Mouse (Mus musculus): ENCODE measurements at regions not wholly inside any gene's neighbourhood (a gene's known extent, or its start where the extent isn't known, plus 50 kb on each side); places are given as distances from the start of the nearest gene placed in this dataset.

DNA sequence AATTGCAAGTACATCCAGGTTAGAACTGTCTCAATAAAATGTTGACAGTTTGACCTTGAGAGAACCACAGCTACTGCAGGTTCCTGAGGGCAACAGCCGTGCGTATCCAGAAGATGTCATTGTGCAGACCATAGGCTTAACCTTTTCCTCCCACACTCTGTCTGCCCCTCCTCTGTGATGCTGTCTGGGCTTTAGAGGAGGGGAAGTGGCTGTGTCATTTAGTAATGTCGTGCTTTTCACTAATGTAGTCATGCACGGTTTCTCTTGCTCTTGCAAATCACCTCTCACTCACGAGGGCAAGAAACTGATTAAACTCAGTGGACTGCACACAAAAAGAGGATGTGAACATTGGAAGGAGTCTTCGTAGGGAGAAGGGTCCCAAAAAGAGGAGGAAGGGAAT lies 443.8 kb upstream of the Tom1l1 start:
- no peaks in the 10 kb centered on the region for H3K36me3 ChIP-seq
- H3K4me1 ChIP-seq (replicated peaks): peaks cover 27% of the 10 kb centered on the region
- H3K4me3 ChIP-seq: no peak overlapping the region
- H3K27me3 ChIP-seq (ENCODE audit: insufficient read depth, poor library complexity, severe bottlenecking): no peaks in the 10 kb centered on the region
- peak; percentile 10 for DNase-seq (ENCODE audit: low spot score)
- 19% methylated on average over 6 of the region's 6 CpGs for WGBS
- H3K27ac ChIP-seq: no peak overlapping the region
- H3K9me3 ChIP-seq: no peaks in the 10 kb centered on the region

DNA sequence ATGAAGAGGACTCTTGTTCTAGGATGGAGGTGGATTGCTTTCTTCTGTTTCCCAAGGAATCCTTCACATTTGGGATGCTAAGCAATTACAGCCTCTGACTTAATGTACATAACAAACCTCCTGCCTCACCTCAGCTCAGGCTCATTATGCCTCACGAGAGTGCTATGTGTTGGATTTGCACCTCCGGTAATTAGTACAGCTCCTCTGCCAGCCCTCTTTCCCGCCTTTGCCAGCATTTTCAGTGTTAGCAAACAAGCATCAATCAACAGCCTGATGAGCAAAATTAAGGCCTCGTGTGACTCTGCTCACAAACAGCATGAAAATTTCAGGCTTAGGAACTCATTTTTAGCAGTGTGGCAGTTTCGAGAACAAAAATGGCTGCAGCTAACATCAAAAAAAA lies 410.0 kb upstream of the Tom1l1 start:
- Histone ChIP-seq H3K27me3 (ENCODE audit: insufficient read depth, poor library complexity, severe bottlenecking) (no peaks in the 10 kb centered on the region), H3K36me3 (no peaks in the 10 kb centered on the region), H3K27ac (no peak overlapping the region), H3K9me3 (no peaks in the 10 kb centered on the region), H3K4me1 (replicated peaks) (0 out of 2 replicates have a peak, but pooled peaks cover 3% of the 10 kb centered on the region), H3K4me3 (no peak overlapping the region)
- 65% methylated on average over 5 of the region's 5 CpGs for WGBS
- DNase-seq (ENCODE audit: low spot score): no peak

- WGBS: 71% methylated on average over 3 of the region's 3 CpGs
- Histone ChIP-seq H3K9me3 (no peaks in the 10 kb centered on the region), H3K27me3 (ENCODE audit: insufficient read depth, poor library complexity, severe bottlenecking) (no peaks in the 10 kb centered on the region), H3K4me3 (no peak overlapping the region), H3K27ac (no peak overlapping the region), H3K4me1 (replicated peaks) (0 out of 2 replicates have a peak, but pooled peaks cover 3% of the 10 kb centered on the region), H3K36me3 (no peaks in the 10 kb centered on the region)
- no peak for DNase-seq (ENCODE audit: low spot score)
Observed at GRCm38 (mm10) chr11:91097552-91097951, 409.4 kb upstream of the Tom1l1 start.

DNA sequence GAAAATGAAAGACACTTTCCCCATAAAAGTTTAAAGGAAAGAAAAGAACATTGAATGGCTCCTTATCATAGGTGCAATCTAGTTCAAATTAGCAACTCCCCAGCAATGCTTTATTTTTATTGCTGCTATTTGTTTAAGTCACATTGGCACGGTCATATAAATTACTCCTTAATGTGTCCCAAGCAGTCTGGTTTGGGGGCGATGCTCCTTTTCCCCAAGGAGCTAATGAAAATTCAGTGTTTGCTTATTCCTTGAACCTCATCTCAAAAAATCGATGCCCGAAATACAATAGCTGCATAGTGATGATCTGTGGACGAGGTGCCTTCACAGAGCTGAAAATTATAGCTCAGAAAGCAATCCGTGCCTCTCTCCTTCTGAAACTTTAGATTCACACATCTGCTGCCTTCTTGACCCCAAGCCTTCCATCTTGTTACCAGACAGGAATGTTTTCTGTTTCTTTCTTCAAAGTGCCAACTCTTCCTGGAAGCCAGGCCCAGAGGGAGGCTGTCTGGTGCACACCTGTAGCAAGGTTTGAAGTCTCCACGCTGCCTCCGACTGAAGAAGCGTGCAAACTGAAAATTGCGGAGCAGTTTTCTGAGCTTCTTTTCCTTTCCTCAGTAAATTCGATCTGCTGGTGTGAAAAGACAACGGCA lies 408.0 kb upstream of the Tom1l1 start:
- no peak overlapping the region for H3K27ac ChIP-seq
- H3K9me3 ChIP-seq: no peaks in the 10 kb centered on the region
- H3K4me1 ChIP-seq (replicated peaks): 0 out of 2 replicates have a peak, but pooled peaks cover 3% of the 10 kb centered on the region
- H3K27me3 ChIP-seq (ENCODE audit: insufficient read depth, poor library complexity, severe bottlenecking): no peaks in the 10 kb centered on the region
- WGBS: 67% methylated on average over 12 of the region's 12 CpGs
- no peaks in the 10 kb centered on the region for H3K36me3 ChIP-seq
- no peak overlapping the region for H3K4me3 ChIP-seq
- no peak for DNase-seq (ENCODE audit: low spot score)

DNA sequence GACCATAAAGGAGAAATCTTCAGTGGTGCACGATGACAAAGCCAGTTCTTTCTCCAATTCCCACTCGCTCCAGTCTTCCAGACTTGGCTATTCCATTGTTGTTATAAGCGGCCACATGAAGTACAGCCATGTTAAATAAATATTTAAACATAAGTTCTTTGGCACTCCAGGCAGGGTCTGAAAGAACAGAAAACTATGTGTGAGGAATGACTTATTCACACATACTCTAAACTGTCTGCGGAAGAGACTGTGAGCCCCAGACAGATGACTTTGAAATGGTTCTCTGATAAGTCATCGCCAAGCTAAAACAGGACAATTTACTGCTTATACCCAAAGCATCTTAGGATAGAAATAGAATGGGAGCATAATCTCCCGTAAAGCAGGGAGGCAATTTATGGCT lies 377.2 kb upstream of the Tom1l1 start:
- no peaks in the 10 kb centered on the region for H3K9me3 ChIP-seq
- 84% methylated on average over 6 of the region's 6 CpGs for WGBS
- DNase-seq (ENCODE audit: low spot score): no peak

GRCm38 (mm10) chr11:91056966-91057597 lies 368.9 kb upstream of the Tom1l1 start:
- H3K36me3 ChIP-seq: no peaks in the 10 kb centered on the region

More for the DNA sequence above, 377.2 kb upstream of the Tom1l1 start:
- H3K4me1 ChIP-seq (replicated peaks): no peaks in the 10 kb centered on the region
- H3K36me3 ChIP-seq: no peaks in the 10 kb centered on the region
- no peaks in the 10 kb centered on the region for H3K27me3 ChIP-seq (ENCODE audit: insufficient read depth, poor library complexity, severe bottlenecking)
- H3K4me3 ChIP-seq: no peak overlapping the region
- H3K27ac ChIP-seq: no peak overlapping the region

GRCm38 (mm10) chr11:91053321-91053720 lies 365.2 kb upstream of the Tom1l1 start:
- 84% methylated on average over 2 of the region's 2 CpGs for WGBS
- Histone ChIP-seq H3K27ac (no peak overlapping the region), H3K4me3 (no peak overlapping the region), H3K36me3 (no peaks in the 10 kb centered on the region), H3K27me3 (ENCODE audit: insufficient read depth, poor library complexity, severe bottlenecking) (no peaks in the 10 kb centered on the region), H3K9me3 (no peaks in the 10 kb centered on the region), H3K4me1 (replicated peaks) (peaks cover 12% of the 10 kb centered on the region)
- no peak for DNase-seq (ENCODE audit: low spot score)

More at GRCm38 (mm10) chr11:91056966-91057597, 368.9 kb upstream of the Tom1l1 start:
- DNase-seq (ENCODE audit: low spot score): no peak
- H3K4me3 ChIP-seq: no peak overlapping the region
- H3K9me3 ChIP-seq: no peaks in the 10 kb centered on the region
- WGBS: 69% methylated on average over 9 of the region's 9 CpGs
- H3K4me1 ChIP-seq (replicated peaks): 0 out of 2 replicates have a peak, but pooled peaks cover 4% of the 10 kb centered on the region
- no peak overlapping the region for H3K27ac ChIP-seq
- no peaks in the 10 kb centered on the region for H3K27me3 ChIP-seq (ENCODE audit: insufficient read depth, poor library complexity, severe bottlenecking)

- Histone ChIP-seq H3K4me3 (no peak overlapping the region), H3K27me3 (ENCODE audit: insufficient read depth, poor library complexity, severe bottlenecking) (no peaks in the 10 kb centered on the region), H3K27ac (no peak overlapping the region), H3K36me3 (no peaks in the 10 kb centered on the region), H3K9me3 (no peaks in the 10 kb centered on the region), H3K4me1 (replicated peaks) (peaks cover 8% of the 10 kb centered on the region)
- 35% methylated on average over 3 of the region's 3 CpGs for WGBS
- DNase-seq (ENCODE audit: low spot score): peak; percentile 5
Observed at GRCm38 (mm10) chr11:91051646-91052045, 363.5 kb upstream of the Tom1l1 start.

- no peak overlapping the region for H3K27ac ChIP-seq
- H3K9me3 ChIP-seq: no peaks in the 10 kb centered on the region
- DNase-seq (ENCODE audit: low spot score): no peak
- no peaks in the 10 kb centered on the region for H3K4me1 ChIP-seq (replicated peaks)
- H3K4me3 ChIP-seq: no peak overlapping the region
- H3K27me3 ChIP-seq (ENCODE audit: insufficient read depth, poor library complexity, severe bottlenecking): no peaks in the 10 kb centered on the region
- 79% methylated on average over 3 of the region's 3 CpGs for WGBS
- H3K36me3 ChIP-seq: no peaks in the 10 kb centered on the region
Observed at GRCm38 (mm10) chr11:91041486-91041885, 353.3 kb upstream of the Tom1l1 start.

Measured in hindbrain, embryonic 10.5 days (tissue).